Mouse (Mus musculus) G1E (cell line): ENCODE data around the gene Zfp609.

Experiments used
- CTCF ChIP-seq: IDR thresholded peaks from 2 replicates; pipeline ENCODE4 v1.5.1; 2012; ENCODE audit warnings: low read depth, low read length, inconsistent platforms, mixed read lengths
- TAL1 ChIP-seq: conservative IDR thresholded peaks from 2 replicates; pipeline ENCODE4 v1.6.1; 2012; ENCODE audit warnings: low read depth, low read length, inconsistent platforms, mixed read lengths

DNA sequence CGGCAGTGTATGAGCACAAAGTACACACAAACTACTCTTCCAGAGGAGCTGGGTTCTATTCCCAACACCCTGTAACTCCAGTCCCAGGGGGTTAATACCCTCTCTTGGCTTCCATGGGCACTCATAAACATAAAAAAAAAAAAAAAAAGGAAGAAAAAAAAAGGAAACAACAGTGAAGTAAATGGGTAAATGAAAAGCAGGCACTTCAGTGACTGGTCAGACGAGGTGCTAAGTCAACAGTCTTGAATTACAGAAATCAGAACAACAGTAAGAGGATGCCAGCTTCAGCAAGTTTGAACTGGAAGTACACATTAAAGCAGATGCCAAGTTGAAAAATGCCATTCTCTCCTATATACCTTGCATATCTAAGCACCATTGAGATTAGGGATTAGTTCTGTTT is 7.1 kb downstream of the Zfp609 start:
- TF ChIP-seq CTCF: no peak
- no peak for TF ChIP-seq TAL1
